Mouse (Mus musculus): Measurements from ENCODE around the gene Orm2.

DNA sequence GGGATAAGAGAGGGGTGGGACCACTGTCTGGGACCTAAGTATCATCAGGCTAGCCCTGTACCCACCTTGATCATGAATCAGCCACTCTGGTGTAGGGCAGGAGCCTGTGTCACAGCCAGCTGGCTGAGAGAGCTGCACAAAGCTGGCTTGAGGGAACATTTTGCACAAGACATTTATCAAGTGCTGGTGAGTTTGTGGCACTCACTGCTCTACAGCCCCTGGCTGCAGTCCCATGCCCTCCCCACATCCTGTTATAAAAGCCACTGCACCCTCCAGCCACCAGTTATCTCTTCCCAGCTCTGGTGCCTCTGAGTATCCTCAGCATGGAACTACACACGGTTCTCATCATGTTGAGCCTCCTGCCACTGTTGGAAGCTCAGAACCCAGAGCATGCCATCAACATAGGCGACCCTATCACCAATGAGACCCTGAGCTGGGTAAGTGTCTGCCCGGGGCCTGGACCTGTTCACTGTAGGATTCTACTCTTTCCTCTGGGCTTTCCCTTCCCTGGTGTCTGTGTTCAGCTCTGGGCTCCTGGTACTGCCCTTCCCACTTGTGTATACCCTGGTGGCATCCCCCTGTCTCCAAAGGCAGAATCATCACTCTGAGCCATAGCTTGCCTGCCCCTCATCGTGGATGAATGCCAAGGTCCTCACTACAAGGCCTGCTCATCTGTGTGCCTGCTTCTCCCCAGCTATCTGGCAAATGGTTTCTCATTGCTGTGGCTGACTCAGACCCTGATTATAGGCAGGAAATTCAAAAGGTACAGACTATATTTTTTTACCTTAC, 6.2 kb upstream of the Orm2 start, which contains the start of gene Orm3:
- TF ChIP-seq POLR2A (IDR thresholded peaks at IDR 0.05; ENCODE audit: low read depth, low read length) (no peak), POLR2AphosphoS2 (IDR thresholded peaks at IDR 0.05; ENCODE audit: low read depth, low read length) (no peak), ZKSCAN1 (IDR thresholded peaks at IDR 0.05; ENCODE audit: borderline replicate concordance, low read depth, low read length) (no peak), CTCF (conservative IDR thresholded peaks at IDR 0.05 in 1 of 2, IDR thresholded peaks at IDR 0.05 in 1 of 2; ENCODE audit: low read depth in 2 of 2, low read length in 2 of 2) (no peak), MAFK (IDR thresholded peaks at IDR 0.05; ENCODE audit: insufficient replicate concordance, low read length) (no peak), TCF12 (IDR thresholded peaks at IDR 0.05; ENCODE audit: low read depth, low read length) (no peak), JUND (conservative IDR thresholded peaks at IDR 0.05; ENCODE audit: low read depth, low read length) (no peak), KAT2A (IDR thresholded peaks at IDR 0.05; ENCODE audit: insufficient replicate concordance, low read length) (no peak), E2F4 (IDR thresholded peaks at IDR 0.05; ENCODE audit: insufficient replicate concordance, low read depth, low read length) (no peak), EP300 (IDR thresholded peaks at IDR 0.05; ENCODE audit: low read length) (no peak), USF2 (conservative IDR thresholded peaks at IDR 0.05; ENCODE audit: low read depth, low read length) (no peak), GABPA (IDR thresholded peaks at IDR 0.05; ENCODE audit: insufficient replicate concordance, low read depth, low read length) (no peak), MAZ (IDR thresholded peaks at IDR 0.05; ENCODE audit: low read depth, low read length) (no peak)

Data from CH12.LX (cell line).